Mouse (Mus musculus): ENCODE measurements around the gene Gm10964. TPM values are rescaled to one million over a fixed set of nuclear protein-coding genes. Genes with fewer than 3 reads are reported as not detected.

The Gm10964 gene
- polyA plus RNA-seq (2012; ENCODE audit: insufficient read depth, insufficient read length, low replicate concordance, missing spikeins): not detected in 2 replicates

DNA sequence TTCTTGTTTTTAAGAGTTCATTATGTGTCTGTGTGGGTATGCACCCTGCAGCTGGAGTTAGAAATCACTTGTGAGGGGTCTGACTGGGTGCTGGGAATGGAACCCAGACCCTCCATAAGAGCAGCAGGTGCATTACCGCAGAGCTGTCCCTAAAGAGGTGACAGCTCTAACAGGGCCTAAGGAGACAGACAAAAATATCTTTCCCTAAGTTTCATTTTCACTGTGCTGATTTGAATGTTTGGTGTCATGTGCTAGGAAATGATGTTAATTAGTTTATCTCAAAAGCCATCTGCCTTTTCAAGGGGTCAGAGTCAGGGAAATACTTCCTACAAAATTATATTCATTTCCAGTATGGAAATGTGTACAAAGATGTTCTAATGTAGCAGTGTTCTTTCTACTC lies at the start of gene Gm10964:
TSS of gene Gm10964 (plus strand) at position 38 of the 400 bp plus-strand sequence.
- 74% methylated on average over 1 of the region's 1 CpGs for WGBS
- Histone ChIP-seq H3K27ac (ENCODE audit: insufficient read depth, low read depth, low read length) (peak within 1 kb of the TSS; percentile 71), H3K4me1 (ENCODE audit: control insufficient read depth, insufficient read depth, low read length) (peaks cover 35% of the 10 kb centered on the region), H3K4me3 (ENCODE audit: insufficient read depth, low read depth, low read length) (peak within 1 kb of the TSS; percentile 14; the same call in 1 of the 2 replicates)
- TF ChIP-seq POLR2A (IDR thresholded peaks at IDR 0.05; ENCODE audit: insufficient read depth, low read depth, low read length) (no peak), CTCF (IDR thresholded peaks at IDR 0.05; ENCODE audit: insufficient read depth, low read depth, low read length) (no peak)

DNA sequence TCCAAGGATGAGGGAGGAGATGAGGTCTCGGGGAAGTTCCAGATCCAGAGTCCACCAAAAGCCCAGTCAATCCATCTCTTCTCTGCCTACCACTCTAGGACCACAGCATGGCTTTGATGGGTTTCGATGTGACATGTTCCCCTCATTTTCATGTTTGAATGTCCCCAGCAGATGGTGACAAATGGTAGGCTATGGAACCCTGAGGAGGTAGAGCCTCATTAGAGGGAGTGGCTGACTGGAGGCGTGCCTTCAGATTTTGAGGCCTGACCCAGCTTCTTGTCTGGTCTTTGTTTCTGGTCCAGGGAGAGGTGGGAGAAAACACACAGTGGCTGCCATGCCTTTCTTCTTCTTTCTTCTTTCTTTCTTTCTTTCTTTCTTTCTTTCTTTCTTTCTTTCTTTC lies 48.7 kb upstream of the Gm10964 start:
- TF ChIP-seq POLR2A (IDR thresholded peaks at IDR 0.05; ENCODE audit: insufficient read depth, low read depth, low read length): no peak
- no peak for TF ChIP-seq CTCF (IDR thresholded peaks at IDR 0.05; ENCODE audit: insufficient read depth, low read depth, low read length)
- H3K4me1 ChIP-seq (ENCODE audit: control insufficient read depth, insufficient read depth, low read length): no peaks in the 10 kb centered on the region
- no peak overlapping the region for H3K4me3 ChIP-seq (ENCODE audit: insufficient read depth, low read depth, low read length)
- H3K27ac ChIP-seq (ENCODE audit: insufficient read depth, low read depth, low read length): no peak overlapping the region
- 84% methylated on average over 3 of the region's 3 CpGs for WGBS

DNA sequence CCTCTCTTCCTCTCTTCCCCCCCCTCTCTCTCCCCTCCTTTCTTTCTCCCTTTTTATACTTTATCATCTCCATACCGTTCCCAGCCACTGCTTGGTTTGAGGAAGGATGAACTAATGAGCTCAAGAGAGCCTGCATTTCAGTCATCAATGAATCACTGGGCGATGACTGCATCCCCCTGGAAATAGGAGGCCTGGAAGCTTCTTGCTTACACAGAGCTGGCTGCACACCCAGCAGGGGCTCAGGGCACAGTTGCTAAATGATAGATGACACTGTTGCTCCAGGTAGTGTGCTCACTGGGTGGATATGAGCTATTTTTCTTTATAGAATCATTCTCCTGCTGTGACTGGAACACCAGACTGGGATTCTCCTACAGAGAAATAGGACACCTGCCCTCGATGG lies 43.6 kb upstream of the Gm10964 start:
- TF ChIP-seq POLR2A (IDR thresholded peaks at IDR 0.05; ENCODE audit: insufficient read depth, low read depth, low read length) (no peak), CTCF (IDR thresholded peaks at IDR 0.05; ENCODE audit: insufficient read depth, low read depth, low read length) (no peak)
- Histone ChIP-seq H3K4me3 (ENCODE audit: insufficient read depth, low read depth, low read length) (no peak overlapping the region), H3K27ac (ENCODE audit: insufficient read depth, low read depth, low read length) (no peak overlapping the region), H3K4me1 (ENCODE audit: control insufficient read depth, insufficient read depth, low read length) (no peaks in the 10 kb centered on the region)
- 48% methylated on average over 3 of the region's 3 CpGs for WGBS

DNA sequence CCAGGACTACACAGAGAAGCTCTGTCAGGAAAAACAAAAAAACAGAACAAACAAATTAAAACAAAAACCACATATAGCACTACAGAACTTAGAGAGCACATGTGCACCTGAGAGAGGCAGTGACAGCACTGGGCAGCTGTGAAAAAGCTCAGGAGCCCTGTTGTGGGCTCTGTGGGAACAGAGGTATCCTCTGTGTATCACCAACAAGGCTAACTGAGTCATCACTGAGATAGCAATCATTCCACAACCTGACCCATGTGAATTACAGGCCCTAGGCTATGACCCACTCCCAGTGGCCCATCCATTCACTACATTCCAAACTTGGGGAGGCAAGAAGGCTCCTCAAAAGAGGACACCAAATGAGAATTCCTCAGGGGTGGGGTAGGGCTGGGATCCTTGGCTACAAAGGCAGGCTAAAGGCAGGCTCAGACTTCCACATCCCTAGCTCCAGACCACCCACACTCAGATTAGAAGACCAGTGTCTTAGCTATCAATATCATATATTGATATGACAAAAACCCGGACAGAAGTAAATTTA lies 42.7 kb upstream of the Gm10964 start:
- no peak for TF ChIP-seq POLR2A (IDR thresholded peaks at IDR 0.05; ENCODE audit: insufficient read depth, low read depth, low read length)
- no peak for TF ChIP-seq CTCF (IDR thresholded peaks at IDR 0.05; ENCODE audit: insufficient read depth, low read depth, low read length)
- 80% methylated on average over 1 of the region's 1 CpGs for WGBS
- no peak overlapping the region for H3K27ac ChIP-seq (ENCODE audit: insufficient read depth, low read depth, low read length)
- no peak overlapping the region for H3K4me3 ChIP-seq (ENCODE audit: insufficient read depth, low read depth, low read length)
- H3K4me1 ChIP-seq (ENCODE audit: control insufficient read depth, insufficient read depth, low read length): no peaks in the 10 kb centered on the region

DNA sequence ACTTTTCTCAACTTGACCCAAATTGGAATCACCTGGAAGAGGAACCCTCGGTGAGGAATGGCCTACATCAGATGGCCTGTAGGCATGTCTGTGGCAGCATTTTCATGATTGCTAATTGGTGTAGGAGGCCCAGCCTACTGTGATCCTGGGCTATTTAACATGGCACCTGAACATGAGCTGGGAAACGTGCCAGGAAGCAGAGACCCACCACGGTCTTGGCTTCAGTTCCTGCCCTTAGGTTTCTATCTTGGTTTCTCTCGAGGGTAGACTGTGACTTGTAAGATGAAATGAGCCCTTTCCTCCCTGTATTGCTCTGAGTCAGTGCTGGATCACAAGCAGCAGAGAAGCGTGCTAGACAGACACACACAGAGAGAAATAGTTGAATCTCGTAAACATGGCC lies 34.5 kb upstream of the Gm10964 start:
- Histone ChIP-seq H3K4me3 (ENCODE audit: insufficient read depth, low read depth, low read length) (no peak overlapping the region), H3K4me1 (ENCODE audit: control insufficient read depth, insufficient read depth, low read length) (no peaks in the 10 kb centered on the region), H3K27ac (ENCODE audit: insufficient read depth, low read depth, low read length) (no peak overlapping the region)
- 56% methylated on average over 6 of the region's 6 CpGs for WGBS
- TF ChIP-seq POLR2A (IDR thresholded peaks at IDR 0.05; ENCODE audit: insufficient read depth, low read depth, low read length) (no peak), CTCF (IDR thresholded peaks at IDR 0.05; ENCODE audit: insufficient read depth, low read depth, low read length) (no peak)

DNA sequence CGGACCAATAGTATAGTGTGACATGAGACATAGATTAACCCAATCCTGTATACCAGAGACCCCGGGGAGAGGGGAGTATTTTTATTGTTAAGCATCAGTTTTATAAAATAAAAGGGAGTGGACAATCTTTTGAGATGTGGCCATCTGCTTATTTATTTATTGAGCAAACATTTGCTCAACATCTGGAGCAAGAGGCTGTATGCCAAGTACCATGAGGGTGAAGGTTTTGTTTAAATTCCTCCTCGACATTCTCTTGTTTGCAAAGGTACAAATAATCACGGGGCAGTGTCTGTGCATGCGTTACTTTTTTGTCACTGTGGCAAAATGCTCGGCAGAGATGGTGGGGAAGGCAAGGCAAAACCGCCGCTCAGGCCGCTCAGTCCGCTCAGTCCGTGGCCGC lies 33.7 kb upstream of the Gm10964 start:
- H3K4me3 ChIP-seq (ENCODE audit: insufficient read depth, low read depth, low read length): no peak overlapping the region
- TF ChIP-seq CTCF (IDR thresholded peaks at IDR 0.05; ENCODE audit: insufficient read depth, low read depth, low read length): no peak
- TF ChIP-seq POLR2A (IDR thresholded peaks at IDR 0.05; ENCODE audit: insufficient read depth, low read depth, low read length): no peak
- H3K27ac ChIP-seq (ENCODE audit: insufficient read depth, low read depth, low read length): no peak overlapping the region
- WGBS: 83% methylated on average over 12 of the region's 12 CpGs
- no peaks in the 10 kb centered on the region for H3K4me1 ChIP-seq (ENCODE audit: control insufficient read depth, insufficient read depth, low read length)

DNA sequence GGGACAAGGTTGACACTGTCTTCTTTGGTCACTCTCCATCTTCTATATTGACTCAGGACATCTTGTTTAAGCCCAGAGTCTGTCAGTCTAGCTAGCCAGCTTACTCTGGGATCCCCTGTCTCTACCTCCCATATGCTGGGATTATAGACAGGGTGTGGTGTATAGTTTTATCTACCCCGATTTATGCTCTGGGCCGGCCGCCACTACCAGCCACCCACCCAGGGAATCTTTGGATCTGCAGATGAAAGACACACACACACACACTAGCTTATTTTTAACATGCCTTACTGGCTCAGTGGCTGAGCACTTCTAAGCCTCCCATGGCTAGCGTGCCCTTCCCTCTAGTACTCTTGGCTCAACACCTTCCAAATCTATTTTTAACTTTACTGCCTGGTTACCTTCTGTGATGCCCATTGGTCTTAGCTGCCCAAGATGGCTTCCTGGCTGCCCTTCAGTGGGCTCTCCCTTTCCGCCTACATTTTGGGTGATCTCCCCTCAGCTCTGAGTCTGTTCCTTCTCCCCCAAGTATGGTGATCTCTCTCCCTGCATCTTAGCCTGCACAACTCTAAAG lies 29.6 kb upstream of the Gm10964 start:
- Histone ChIP-seq H3K4me1 (ENCODE audit: control insufficient read depth, insufficient read depth, low read length) (no peaks in the 10 kb centered on the region), H3K27ac (ENCODE audit: insufficient read depth, low read depth, low read length) (no peak overlapping the region), H3K4me3 (ENCODE audit: insufficient read depth, low read depth, low read length) (no peak overlapping the region)
- WGBS: 84% methylated on average over 5 of the region's 5 CpGs
- no peak for TF ChIP-seq CTCF (IDR thresholded peaks at IDR 0.05; ENCODE audit: insufficient read depth, low read depth, low read length)
- TF ChIP-seq POLR2A (IDR thresholded peaks at IDR 0.05; ENCODE audit: insufficient read depth, low read depth, low read length): no peak

DNA sequence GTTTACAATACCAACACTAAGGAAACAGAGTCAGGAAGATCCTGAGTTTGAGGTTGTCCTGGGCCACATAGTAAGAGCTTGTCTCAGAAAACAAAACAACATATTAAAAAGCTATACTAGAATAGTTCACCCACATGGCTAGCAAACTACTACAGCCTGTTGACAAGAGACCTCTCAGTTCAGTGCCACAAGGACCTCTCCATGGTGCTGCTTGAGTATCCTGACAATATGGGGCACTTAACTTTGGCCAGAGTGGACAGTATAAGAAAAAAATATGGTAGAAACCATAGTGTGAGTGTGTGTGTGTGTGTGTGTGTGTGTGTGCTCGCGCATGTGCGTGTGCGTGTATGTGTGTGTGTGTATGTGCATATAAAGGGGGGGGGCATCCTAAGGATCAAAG lies 27.0 kb upstream of the Gm10964 start:
- no peak overlapping the region for H3K4me3 ChIP-seq (ENCODE audit: insufficient read depth, low read depth, low read length)
- 98% methylated on average over 4 of the region's 4 CpGs for WGBS
- TF ChIP-seq POLR2A (IDR thresholded peaks at IDR 0.05; ENCODE audit: insufficient read depth, low read depth, low read length) (no peak), CTCF (IDR thresholded peaks at IDR 0.05; ENCODE audit: insufficient read depth, low read depth, low read length) (no peak)

DNA sequence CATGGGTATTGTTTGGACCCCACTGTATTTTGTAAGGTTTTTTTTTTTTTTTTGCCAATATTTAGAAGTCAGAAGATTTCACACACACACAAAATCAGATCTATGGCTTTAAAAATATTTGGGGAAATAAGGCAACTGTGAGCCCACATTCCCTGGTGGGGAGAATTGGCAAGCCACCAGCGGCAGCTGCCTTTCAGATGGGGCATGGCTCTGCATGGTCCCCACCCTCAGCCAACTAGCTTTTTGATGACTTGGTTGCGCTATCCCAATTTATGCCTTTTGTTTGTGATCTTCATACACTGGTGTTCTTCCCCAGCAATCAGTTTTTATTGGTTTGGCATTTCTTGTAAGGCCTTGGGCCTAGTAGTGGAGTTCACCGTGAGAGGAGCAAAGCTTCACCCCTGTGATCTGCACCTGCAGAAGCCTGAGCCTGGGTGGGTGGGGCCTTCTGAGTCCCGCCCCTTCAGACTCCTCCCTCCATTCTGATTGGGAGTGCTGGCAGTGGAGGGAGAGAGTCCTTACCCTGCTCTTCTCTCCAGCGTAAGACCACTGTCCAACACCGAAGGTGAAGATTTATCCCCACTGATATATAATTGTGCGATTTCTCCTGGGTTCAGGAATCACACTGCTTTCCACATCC lies 24.8 kb upstream of the Gm10964 start:
- 77% methylated on average over 7 of the region's 7 CpGs for WGBS
- no peak for TF ChIP-seq CTCF (IDR thresholded peaks at IDR 0.05; ENCODE audit: insufficient read depth, low read depth, low read length)
- no peak for TF ChIP-seq POLR2A (IDR thresholded peaks at IDR 0.05; ENCODE audit: insufficient read depth, low read depth, low read length)
- H3K27ac ChIP-seq (ENCODE audit: insufficient read depth, low read depth, low read length): no peak overlapping the region
- no peak overlapping the region for H3K4me3 ChIP-seq (ENCODE audit: insufficient read depth, low read depth, low read length)
- H3K4me1 ChIP-seq (ENCODE audit: control insufficient read depth, insufficient read depth, low read length): peaks cover 21% of the 10 kb centered on the region

More for the DNA sequence above, 27.0 kb upstream of the Gm10964 start:
- Histone ChIP-seq H3K27ac (ENCODE audit: insufficient read depth, low read depth, low read length) (no peak overlapping the region), H3K4me1 (ENCODE audit: control insufficient read depth, insufficient read depth, low read length) (peaks cover 10% of the 10 kb centered on the region)

Measured in olfactory bulb, adult 2 months (tissue).